Mouse (Mus musculus): Measurements from ENCODE around the gene Fam110a.

GRCm38 (mm10) chr2:151981268-151981667, 1.2 kb upstream of the Fam110a start:
- TF ChIP-seq POLR2A (IDR thresholded peaks at IDR 0.05; ENCODE audit: low read depth, low read length) (no peak), CTCF (IDR thresholded peaks at IDR 0.05; ENCODE audit: extremely low read depth, insufficient read depth, insufficient read length, insufficient replicate concordance) (no peak)
